Mouse (Mus musculus): ENCODE measurements around the gene Dchs2. TPM values are rescaled to one million over a fixed set of nuclear protein-coding genes. Genes with fewer than 3 reads are reported as not detected.

Dchs2 gene
- total and polyA plus RNA-seq, 2 experiments from 2014 or later: 0.55 to 10.5 TPM

GRCm38 (mm10) chr3:83368500-83369068, 240.8 kb downstream of the Dchs2 start:
- no peak for TF ChIP-seq CTCF (IDR thresholded peaks at IDR 0.05; ENCODE audit: low read depth)
- H3K4me2 ChIP-seq (ENCODE audit: low read depth, low read length): no peak overlapping the region
- H3K4me1 ChIP-seq (ENCODE audit: insufficient read depth, low read length): no peaks in the 10 kb centered on the region
- H3K27me3 ChIP-seq (ENCODE audit: insufficient read depth, low read length): no peaks in the 10 kb centered on the region
- H3K9me3 ChIP-seq (ENCODE audit: low read length): no peaks in the 10 kb centered on the region
- no peaks in the 10 kb centered on the region for H3K36me3 ChIP-seq (ENCODE audit: insufficient read depth, low read length)
- H3K9ac ChIP-seq (replicated peaks; ENCODE audit: low read length): no peak overlapping the region
- H3K27ac ChIP-seq: no peak overlapping the region
- no peak overlapping the region for H3K4me3 ChIP-seq (ENCODE audit: low read length)
- DNase-seq (ENCODE audit: low spot score) (no peak), ATAC-seq (no peak)
- 90% methylated on average over 9 of the region's 9 CpGs for WGBS

DNA sequence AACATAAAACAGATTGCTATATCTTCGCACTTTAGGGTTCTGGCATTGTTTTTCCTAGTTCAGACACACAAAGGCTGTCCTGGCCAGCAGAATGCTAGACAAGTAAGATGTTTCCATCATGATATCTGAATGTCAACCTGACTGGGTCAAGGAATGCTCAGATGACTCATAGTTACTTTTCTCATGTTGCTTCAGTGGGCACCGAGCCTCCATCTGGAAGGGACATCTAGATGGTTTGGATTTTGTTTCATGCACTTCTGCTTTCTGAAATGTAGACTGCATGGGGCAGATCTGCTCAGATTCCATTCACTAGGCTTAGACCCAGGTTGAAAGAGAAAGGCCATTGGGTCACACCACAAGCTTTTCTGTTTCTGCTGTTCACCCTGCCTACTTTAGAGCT, 242.1 kb downstream of the Dchs2 start:
- no peak overlapping the region for H3K4me2 ChIP-seq (ENCODE audit: low read depth, low read length)
- H3K27me3 ChIP-seq (ENCODE audit: insufficient read depth, low read length): no peaks in the 10 kb centered on the region
- no peak overlapping the region for H3K27ac ChIP-seq
- 94% methylated on average over 2 of the region's 2 CpGs for WGBS
- H3K36me3 ChIP-seq (ENCODE audit: insufficient read depth, low read length): no peaks in the 10 kb centered on the region
- H3K4me1 ChIP-seq (ENCODE audit: insufficient read depth, low read length): no peaks in the 10 kb centered on the region
- H3K9ac ChIP-seq (replicated peaks; ENCODE audit: low read length): no peak overlapping the region
- no peak for TF ChIP-seq CTCF (IDR thresholded peaks at IDR 0.05; ENCODE audit: low read depth)
- no peaks in the 10 kb centered on the region for H3K9me3 ChIP-seq (ENCODE audit: low read length)
- ATAC-seq: no peak
- no peak for DNase-seq (ENCODE audit: low spot score)
- no peak overlapping the region for H3K4me3 ChIP-seq (ENCODE audit: low read length)

DNA sequence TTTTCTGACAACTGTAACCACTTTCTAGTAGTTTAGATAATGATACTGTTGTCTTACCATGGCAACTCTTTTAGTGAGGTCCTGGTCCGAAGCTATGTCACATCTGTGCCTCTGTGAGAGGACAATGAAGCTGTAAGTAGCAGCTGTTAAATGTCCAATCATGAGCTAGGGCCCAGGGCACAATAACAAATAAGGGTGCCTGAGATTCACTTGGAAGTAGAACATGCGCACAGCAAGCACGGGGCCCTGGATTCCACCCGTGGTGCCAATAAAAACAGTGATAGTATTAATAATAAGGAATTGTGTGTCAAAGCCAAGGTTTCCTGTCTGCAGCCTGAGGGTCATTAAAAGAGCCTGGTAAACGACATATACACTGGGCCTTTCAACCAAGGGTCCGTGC, 246.6 kb downstream of the Dchs2 start:
- Histone ChIP-seq H3K9ac (replicated peaks; ENCODE audit: low read length) (no peak overlapping the region), H3K27me3 (ENCODE audit: insufficient read depth, low read length) (no peaks in the 10 kb centered on the region), H3K4me3 (ENCODE audit: low read length) (no peak overlapping the region), H3K4me2 (ENCODE audit: low read depth, low read length) (no peak overlapping the region), H3K4me1 (ENCODE audit: insufficient read depth, low read length) (no peaks in the 10 kb centered on the region), H3K27ac (no peak overlapping the region), H3K36me3 (ENCODE audit: insufficient read depth, low read length) (no peaks in the 10 kb centered on the region), H3K9me3 (ENCODE audit: low read length) (no peaks in the 10 kb centered on the region)
- WGBS: 77% methylated on average over 6 of the region's 6 CpGs
- DNase-seq (ENCODE audit: low spot score): no peak
- TF ChIP-seq CTCF (IDR thresholded peaks at IDR 0.05; ENCODE audit: low read depth): no peak
- ATAC-seq: no peak

GRCm38 (mm10) chr3:83376834-83377233, 249.1 kb downstream of the Dchs2 start:
- ATAC-seq (no peak), DNase-seq (ENCODE audit: low spot score) (no peak)
- no peaks in the 10 kb centered on the region for H3K27me3 ChIP-seq (ENCODE audit: insufficient read depth, low read length)
- no peak overlapping the region for H3K9ac ChIP-seq (replicated peaks; ENCODE audit: low read length)
- no peaks in the 10 kb centered on the region for H3K9me3 ChIP-seq (ENCODE audit: low read length)
- no peaks in the 10 kb centered on the region for H3K36me3 ChIP-seq (ENCODE audit: insufficient read depth, low read length)
- no peak overlapping the region for H3K4me3 ChIP-seq (ENCODE audit: low read length)
- 89% methylated on average over 6 of the region's 6 CpGs for WGBS
- H3K27ac ChIP-seq: no peak overlapping the region
- H3K4me2 ChIP-seq (ENCODE audit: low read depth, low read length): no peak overlapping the region
- no peaks in the 10 kb centered on the region for H3K4me1 ChIP-seq (ENCODE audit: insufficient read depth, low read length)
- no peak for TF ChIP-seq CTCF (IDR thresholded peaks at IDR 0.05; ENCODE audit: low read depth)

Other genes starting within 250 kb of the Dchs2 start
- 0.58 TPM in 2 replicates for gene Lrat, start 224.0 kb upstream of the Dchs2 start, total RNA-seq (2014; rRNA removed)
- gene Lrat, start 224.0 kb upstream of the Dchs2 start, polyA plus RNA-seq (2015; fragmentation: Nextera tagmentation; extraction: Ambion mirVana): 1.2 and 1.3 TPM in 2 replicates
- not detected in 2 replicates for gene Fgg, start 120.2 kb upstream of the Dchs2 start, total RNA-seq (2014; rRNA removed)
- gene Fgg, start 120.2 kb upstream of the Dchs2 start, polyA plus RNA-seq (2015; fragmentation: Nextera tagmentation; extraction: Ambion mirVana): 0.08 and 0.13 TPM in 2 replicates
- not detected in 2 replicates for gene Fga, start 101.9 kb upstream of the Dchs2 start, total RNA-seq (2014; rRNA removed)
- not detected in 2 replicates for gene Fga, start 101.9 kb upstream of the Dchs2 start, polyA plus RNA-seq (2015; fragmentation: Nextera tagmentation; extraction: Ambion mirVana)
- gene Fgb, start 78.1 kb upstream of the Dchs2 start, total RNA-seq (2014; rRNA removed): not detected in 2 replicates
- gene Fgb, start 78.1 kb upstream of the Dchs2 start, polyA plus RNA-seq (2015; fragmentation: Nextera tagmentation; extraction: Ambion mirVana): not detected in 2 replicates
- 62.7 and 71.2 TPM in 2 replicates for gene Plrg1, start 72.4 kb upstream of the Dchs2 start, total RNA-seq (2014; rRNA removed)
- gene Plrg1, start 72.4 kb upstream of the Dchs2 start, polyA plus RNA-seq (2015; fragmentation: Nextera tagmentation; extraction: Ambion mirVana): 74.8 and 77.7 TPM in 2 replicates